Mouse (Mus musculus): ENCODE measurements around the gene Aoc1. TPM values are rescaled to one million over a fixed set of nuclear protein-coding genes. Genes with fewer than 3 reads are reported as not detected.
A peak's percentile ranks its signal among the peaks of the same experiment; 100 is the strongest.

The Aoc1 gene
- total RNA-seq (2022), result not detected

DNA sequence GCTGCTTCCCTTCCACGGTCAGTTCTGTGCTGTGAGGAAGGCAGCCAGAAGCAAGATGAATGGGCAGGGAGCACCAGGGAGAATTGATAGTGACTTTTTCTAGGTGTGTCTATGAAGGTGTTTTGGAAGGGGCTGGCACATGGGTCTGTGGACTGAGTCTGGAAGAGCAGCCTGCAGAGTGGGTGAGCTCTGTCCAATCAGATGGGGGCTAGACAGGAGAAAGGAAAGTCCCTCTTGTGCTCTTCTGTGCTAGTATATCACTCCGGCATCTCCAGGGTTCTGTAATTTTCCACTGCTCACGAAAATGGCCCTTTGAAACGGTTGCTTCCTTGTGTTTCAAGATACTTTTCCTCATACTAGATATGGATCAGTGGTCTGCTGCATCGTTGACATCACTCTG lies at the start of gene Aoc1:
Aoc1 (plus strand) TSS at position 301 of the 400 bp plus-strand sequence.
- no peak for DNase-seq (ENCODE audit: low spot score in 2 of 2)

DNA sequence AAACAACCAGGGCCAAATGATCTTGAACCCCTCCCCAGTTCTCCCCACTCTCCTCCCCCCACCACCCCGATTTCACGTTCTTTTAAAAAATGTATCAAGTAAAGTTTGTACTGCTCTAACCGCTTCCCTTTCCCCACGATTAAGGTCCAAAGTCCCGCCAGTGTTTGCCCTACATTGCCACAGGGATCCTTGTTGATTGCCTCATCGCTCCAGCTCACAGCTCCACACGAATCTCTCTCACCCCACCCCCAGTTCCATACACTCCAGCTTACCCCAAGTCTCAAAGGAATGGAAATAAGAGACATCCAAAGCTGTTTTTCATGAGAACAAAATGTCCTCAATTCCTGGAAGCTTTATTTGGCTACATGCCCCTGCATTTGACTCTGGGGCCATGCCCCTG lies 47.7 kb upstream of the Aoc1 start:
- DNase-seq (ENCODE audit: low spot score in 2 of 2), result no peak

DNA sequence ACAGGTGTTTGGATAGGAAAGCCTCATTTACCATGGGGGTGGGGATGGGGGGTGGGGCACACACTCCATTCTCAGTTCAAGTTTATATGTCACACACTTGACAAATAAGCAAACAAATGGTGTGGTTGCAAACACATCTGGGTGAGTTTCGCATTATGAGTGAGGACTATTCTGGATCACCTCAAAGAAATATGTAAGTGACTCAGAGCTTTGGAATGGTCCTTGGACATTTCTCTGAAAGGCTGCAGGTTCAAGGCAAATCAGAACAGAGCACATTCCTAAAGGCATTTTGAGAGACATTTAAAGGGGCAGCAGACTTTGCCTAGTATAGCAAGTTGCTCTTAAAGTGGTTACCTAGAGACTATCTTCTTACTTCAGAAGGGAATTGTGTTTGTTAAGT lies 43.7 kb upstream of the Aoc1 start:
- DNase-seq (ENCODE audit: low spot score in 2 of 2), result no peak

DNA sequence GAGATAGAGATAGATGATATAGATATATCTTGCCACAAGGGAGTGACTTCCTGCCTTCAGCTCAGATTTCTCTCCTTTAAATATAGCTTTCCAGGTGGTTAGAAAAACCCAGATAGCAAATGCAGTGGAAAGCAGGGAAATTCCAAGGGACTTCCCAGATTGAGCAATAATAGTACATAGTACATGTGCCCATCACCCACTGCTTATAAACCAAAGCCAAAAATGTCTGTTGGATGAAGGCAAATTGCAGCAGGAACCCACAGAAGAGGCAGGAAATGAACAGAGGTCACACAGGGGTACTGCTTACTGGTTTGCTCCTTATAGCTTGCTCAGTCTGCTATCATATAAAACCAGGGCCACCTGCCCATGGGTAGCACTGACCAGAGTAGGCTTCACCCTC lies 43.0 kb upstream of the Aoc1 start:
- DNase-seq (ENCODE audit: low spot score in 2 of 2), result no peak

DNA sequence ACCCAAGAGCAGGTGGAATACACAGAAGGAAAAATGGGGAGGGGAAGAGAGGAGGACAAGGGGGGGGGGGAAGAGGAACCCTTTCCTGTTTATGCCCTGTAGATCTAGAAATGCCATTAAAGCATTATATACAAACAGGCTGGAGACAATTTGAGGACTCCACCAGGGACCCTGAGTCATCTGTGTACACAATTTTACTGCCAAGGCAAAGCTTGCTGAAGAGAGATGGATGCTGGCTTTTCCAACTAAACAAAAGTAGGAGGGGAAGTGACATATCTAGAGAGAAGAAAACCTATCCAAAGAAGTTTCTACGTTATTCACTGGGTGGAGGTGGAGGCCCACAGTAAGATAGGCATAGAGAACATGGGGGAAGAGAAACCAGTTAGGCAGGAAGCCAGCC lies 42.5 kb upstream of the Aoc1 start:
- DNase-seq (ENCODE audit: low spot score in 2 of 2), result no peak

DNA sequence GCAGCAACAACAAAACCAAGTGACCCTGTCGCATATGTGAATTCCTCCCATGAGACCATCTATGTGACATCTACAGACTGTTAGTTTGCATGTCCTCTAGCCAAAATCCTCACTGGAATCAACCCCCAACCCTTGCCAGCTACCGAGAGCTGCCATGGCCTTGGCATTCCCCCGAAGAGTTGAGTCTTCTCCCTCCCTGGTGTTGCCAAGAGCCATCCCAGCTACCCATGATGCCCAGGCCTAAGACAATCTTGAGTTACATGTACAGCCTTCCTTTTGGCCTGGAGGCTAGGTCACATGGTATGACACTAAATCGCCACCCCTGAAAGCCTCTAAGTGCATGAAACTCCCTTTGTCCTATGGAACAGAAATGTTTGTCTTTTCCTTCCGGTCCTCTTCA lies 41.6 kb upstream of the Aoc1 start:
- DNase-seq (ENCODE audit: low spot score in 2 of 2), result no peak

DNA sequence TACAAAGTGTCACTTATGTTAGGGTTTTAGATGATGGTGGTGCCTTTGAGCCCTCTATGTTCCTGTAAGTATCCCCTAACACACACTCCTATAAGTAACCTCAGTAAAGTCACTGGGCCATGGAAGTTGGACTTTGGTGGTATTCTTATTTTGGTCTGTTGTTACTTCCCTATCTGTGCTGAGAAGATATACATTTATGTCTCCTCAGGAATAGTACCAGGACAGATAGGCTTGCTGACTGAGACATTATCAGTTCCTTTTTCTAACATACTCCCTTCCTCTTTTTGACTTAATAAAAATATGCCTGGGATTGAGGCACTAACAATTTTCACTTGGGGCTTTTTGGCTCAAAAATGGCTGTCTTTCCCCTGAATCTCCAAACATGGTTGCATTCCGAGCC lies 40.3 kb upstream of the Aoc1 start:
- no peak for DNase-seq (ENCODE audit: low spot score in 2 of 2)

DNA sequence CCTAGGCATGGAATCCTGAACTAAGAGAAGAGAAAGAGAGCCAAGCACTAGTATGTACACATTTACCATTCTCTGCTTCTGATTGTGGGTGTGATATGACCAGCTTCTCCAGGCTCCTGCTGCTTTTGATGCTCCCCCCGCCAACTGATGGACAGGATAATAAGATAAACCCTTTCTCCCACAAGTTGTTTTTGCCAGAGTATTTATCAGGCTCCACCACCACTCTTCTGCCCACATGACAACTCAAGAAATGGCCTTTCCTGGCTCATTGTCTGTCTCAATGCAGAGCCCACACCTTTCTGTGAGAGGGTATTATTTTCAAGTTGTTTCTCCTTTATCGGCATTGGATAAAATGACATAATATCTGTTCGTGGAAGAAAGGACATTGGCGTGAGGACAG lies 39.2 kb upstream of the Aoc1 start:
- DNase-seq (ENCODE audit: low spot score in 2 of 2), result no peak

DNA sequence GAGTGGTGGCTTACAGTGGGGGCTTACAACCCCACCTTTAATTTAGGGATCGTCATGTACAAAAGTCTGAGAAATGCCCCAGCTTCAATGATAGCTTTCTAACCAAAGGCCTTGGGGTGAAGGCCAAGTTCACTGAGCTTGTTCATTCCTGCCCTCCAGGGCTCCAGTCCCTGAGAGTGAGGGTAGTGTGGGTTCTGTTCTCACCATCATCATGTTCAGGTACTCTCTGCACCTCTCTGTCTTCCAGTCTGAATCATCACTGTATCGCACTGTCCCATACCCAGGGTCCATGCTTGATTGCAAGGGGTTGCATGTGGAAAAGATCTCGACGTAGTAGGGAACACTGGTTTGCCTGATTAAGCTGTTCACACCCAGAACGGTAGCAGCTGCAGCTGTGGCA lies 37.5 kb upstream of the Aoc1 start:
- no peak for DNase-seq (ENCODE audit: low spot score in 2 of 2)

DNA sequence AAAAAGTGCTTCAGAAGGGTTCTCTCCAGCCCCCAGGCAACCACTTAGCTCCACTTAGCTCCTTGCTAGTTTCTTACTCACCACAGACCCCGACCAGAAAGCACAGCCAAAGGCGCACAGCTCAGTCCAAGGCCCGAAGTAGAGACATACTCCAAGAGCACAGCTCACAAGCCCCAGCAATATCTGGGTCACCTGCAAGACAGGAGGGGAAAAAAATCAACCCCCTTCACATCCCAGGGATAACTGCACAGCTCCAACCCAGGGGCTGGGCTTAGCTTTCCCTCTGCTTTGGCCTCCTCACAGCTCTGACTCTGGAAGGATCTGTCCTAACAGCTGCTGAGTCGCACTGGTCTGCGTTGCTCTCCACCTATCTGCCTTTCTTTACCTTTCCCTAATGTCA lies 36.5 kb upstream of the Aoc1 start:
- no peak for DNase-seq (ENCODE audit: low spot score in 2 of 2)

DNA sequence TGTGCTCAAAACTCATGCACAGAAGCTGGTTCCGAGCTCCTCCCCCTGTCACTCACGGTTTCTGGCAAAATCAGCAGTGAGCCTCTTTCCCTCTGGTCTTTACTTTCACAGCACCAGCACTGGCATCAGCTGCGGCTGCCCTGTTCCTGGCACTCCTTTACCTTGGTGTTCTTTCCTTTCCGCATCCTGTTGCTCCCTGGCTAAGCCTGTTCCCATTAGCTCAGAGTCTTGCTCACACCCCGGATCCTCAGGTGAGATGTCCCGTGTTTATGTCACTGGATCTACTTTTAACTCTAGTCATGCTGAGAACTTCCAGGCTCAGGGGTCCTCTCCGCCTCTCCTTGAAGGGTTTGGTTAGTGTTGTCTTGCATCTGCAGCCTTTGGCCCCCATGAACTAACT lies 35.2 kb upstream of the Aoc1 start:
- DNase-seq (ENCODE audit: low spot score in 2 of 2), result no peak

DNA sequence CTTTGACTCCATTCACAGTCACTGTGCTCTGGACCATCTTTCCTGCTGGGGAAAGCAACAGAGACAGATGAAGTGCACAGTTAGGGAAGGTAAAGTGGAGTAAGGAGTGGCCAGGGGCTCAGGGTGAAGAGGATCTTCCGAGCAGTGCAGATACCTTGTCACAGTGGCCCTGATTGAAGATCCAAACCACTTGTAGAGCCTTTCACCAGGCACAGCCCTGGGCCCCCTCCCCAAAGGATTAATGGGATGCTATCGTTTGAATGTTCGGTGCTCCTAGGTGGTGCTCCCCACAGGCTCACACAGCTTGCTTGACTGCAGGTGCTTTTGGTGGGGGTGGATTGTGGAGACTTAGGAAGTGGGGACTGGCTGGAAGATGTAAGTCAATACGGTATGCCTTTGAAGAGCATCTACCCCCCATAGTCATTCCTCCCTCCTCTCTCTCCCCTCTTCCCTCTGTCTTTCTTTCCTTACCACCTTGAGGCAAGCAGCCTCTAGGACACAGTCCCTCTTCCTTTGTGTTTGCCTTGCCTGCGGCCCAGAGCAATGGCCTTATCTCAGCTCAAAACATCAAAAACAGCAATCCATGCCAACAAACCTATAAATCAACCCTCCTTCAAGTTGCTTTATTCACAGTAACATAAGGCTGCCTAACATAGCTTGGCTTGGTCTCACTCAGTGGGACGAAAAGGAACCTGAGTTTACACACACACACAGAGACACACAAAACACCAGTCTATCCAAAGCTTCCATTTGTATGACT lies 34.2 kb upstream of the Aoc1 start:
- no peak for DNase-seq (ENCODE audit: low spot score in 2 of 2)

DNA sequence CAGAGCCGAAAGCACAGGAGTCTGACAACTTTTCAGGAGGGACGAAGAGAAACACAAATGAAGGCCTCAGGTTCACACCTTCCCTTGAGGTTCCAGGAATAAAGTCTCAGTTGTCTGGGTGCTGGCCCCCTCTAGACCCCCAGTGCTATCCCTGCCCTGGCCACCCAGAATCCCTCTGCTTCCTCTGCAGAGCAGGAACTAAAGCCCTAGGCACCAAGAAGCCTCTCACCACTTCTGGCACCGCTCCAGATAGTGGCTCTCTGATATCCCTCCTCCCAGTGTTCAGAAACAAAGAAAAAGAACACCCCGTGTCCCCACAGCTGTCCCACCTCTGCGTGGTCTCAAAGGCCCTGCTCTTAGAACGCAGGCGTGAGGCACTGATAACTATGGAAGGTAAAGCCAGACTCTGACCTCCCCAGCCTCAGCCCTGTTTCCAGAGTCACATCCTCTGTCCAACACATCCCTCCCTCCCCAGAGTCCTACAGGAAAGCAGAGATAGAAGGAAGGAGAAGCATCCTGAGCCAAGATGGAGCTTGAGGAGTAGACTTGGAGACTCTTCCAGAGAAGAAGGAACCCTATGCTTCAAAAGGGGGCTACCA lies 32.2 kb upstream of the Aoc1 start, which contains the start of gene Tmem176a:
Tmem176a (plus strand) TSS at position 549 of the 599 bp plus-strand sequence.
- no peak for DNase-seq (ENCODE audit: low spot score in 2 of 2)

DNA sequence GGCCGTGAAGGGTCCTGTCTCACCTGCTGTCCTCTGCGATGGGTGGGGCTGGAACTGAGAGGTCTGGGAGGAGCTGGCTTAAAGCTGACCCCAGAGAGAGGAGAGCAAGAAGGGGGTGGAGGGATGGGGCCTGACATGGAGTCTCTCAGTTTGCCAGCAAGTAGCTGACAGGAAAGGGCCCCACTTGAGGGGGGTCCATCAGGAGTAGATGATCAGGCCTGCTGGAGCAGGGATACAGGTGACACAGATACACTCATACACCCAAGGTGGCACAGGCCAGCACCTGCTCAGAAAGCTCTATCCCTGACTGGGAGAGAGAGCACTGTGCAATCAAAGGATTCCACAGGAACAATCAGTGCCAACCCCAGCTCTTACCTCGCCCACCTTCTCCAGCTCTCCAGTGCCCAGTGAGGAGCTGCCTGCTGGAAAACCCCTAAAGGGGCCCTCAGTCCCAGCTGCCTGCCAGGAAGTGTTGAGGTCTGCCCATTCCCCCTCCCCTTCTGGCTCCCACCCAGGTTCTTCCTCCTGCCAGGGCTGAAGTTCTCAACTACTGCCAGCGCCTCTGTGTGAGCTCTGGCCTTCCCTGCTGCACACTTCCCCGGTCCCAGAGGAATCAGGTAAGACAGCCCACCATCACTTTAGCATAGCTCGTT lies 31.6 kb upstream of the Aoc1 start, which contains the start of gene Tmem176b:
Tmem176b (minus strand) TSS at position 524 of the 653 bp plus-strand sequence.
- peak; percentile 32 to 77 for DNase-seq (ENCODE audit: low spot score in 2 of 2)

DNA sequence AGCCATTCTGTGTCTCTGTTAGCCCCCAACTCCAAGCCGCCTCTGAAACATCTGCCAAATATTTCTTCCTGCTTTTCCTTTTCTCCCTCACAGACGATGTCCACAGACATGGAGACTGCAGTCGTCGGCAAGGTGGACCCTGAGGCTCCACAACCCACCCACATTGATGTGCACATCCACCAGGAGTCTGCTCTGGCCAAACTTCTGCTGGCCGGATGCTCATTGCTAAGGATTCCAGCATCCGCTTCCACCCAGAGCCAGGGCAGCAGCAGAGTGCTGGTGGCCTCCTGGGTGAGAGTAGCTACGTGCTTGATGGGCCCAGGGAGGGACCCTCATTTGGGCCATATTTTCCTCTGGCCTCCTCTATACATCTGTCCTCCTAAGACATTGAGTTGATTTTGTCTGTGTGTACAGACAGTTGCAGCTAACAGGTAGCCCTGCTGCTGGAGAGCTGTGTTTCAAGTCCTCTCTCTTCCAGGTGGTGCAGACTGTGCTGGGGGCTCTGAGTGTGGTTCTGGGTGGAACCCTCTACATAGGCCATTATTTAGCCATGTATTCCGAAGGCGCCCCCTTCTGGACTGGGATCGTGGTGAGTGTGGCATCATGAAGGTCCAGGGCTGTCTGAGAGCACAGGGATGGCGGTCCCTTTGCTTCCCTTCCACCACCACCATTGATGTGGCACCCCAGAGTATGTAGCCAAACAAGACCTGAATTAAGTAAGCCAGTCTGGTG lies 30.4 kb upstream of the Aoc1 start:
- no peak for DNase-seq (ENCODE audit: low spot score in 2 of 2)

DNA sequence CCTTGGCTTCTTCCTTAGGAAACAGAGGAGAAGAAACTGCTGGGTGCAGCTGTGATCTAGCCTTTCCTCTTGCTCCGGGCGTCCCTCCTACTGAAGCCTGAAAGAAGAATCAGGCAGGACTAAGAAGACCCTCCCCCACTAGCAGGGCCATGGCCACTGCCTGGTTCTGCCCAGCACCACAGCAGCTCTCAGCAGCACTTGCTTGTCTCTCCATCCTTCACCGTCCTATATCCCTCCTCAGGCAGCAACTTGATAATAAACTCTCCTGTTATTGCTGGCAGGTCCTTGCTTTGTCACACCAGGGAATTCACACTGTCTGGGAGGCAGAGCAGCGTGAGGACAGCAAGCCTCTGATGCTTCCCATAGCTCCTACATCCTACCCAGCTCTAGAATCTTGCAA lies 27.6 kb upstream of the Aoc1 start:
- no peak for DNase-seq (ENCODE audit: low spot score in 2 of 2)

DNA sequence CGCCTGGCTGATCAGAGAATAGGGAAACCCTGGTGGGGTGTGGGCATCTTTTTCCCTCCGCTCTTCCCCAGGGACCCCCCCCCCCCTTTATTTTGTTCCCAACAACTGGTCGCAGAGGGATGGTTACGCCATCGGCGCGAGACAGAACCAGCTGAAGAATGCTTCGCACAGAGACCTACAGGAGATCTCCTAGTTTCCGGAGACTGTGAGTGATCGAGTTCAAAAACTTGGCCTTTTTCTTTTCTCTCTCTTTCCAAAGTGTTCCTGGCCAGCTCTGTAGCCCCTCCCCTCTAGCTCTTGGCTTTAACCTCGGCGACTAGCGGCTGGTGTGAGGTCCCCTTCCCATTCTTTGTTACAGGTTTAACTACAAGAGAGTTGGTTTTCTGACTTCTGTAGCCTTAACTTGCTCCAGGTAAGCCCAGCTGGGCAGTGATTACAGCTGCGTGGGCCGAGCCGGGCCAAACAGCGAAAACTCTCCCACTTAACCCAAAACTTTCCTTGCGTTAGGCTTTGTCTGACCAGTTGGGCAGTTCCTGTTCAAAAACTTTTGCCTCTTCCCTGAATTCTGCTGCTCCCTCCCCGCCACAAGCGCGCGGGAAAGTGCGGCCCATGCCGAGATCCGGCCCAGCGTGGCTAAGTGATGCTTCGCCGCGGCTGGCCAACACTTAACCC lies 20.7 kb upstream of the Aoc1 start:
- no peak for DNase-seq (ENCODE audit: low spot score in 2 of 2)

DNA sequence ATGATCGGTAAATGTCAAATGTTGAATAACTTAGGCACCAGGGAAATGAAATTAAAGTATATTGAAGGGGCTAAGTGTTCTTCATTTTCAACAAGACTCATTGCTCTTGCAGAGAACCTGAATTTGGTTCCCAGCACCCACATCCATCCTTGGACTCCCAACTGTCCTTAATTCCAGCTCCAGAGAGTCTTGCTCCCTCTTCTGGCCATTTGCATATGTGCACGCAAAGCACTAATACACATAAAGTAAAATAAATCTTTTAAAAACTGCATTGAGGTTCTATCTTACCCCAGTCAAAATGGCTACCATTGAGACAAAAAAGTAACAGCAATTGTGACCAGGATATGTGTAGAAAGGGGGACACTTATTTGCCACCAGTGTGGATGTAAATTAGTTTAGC lies 18.5 kb upstream of the Aoc1 start:
- no peak for DNase-seq (ENCODE audit: low spot score in 2 of 2)

DNA sequence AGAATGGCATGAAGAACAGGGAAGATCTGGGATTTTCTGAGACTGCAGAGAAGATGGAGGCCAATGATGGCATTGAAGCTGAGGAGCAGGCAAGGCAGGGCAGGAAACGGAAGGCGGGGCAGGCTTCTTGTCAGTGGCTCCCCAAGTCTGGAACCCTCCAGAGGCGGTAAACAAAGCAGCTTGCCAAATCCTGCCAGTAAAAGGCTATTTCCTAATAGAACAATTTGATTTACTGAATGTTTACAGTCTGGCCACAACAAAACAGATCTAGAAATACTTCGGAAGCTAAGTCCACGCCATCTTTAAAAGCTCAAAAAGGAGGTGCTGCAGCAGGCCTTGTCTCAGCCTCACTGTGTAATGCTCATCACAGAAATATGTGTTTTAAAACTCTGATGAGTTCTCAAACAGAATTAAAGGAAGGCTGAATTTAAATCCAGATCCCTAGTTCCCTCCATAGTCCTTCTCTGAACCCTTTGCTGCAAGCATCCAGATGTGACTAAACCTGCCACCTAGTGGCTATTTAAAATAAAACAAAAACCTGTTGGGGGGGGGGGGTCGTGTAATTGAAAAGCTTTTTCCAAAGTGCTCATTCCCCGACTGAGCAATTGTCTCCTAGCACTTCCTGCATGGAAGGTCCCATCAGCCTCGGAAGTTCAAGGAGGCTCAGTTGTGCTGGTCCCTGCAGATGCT lies 14.9 kb upstream of the Aoc1 start:
- DNase-seq (ENCODE audit: low spot score in 2 of 2), result no peak

DNA sequence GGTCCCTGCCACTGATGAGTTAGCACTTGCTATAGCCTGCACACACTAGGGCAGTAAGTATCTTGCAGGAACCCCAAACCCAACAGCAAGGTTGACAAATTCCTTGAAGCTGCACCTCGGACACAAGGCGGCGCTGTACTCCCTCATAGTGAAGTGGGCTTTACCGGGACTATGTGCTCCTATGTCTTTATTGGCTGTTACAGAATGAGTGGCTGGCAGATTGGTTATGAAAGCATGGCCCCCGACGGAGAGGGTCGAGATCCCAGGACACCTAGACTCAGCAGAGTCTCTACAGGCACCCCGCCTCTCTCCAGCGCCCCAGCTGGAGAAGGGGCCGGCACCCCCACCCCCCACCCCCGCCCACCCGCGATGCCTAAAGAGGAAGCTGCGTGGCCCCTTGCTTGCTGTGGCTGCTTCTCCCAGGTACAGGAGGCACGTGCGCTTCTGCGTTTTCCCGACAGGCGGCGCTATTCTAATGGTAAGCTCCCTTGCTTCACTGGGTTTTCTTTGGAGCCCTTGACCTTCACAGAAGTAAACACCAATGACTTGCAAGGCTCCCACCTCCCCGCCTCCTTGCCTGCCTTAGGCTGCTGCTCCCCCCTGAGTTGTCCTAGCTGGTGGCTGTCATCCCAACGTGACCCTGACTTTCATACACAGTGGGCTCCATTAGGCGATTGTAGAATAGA lies 12.4 kb upstream of the Aoc1 start:
- no peak for DNase-seq (ENCODE audit: low spot score in 2 of 2)

Data from left cerebral cortex, adult 8-10 months (tissue).